Mouse (Mus musculus): Measurements from ENCODE around the gene Ehmt2. TPM values are rescaled to one million over a fixed set of nuclear protein-coding genes. Genes with fewer than 3 reads are reported as not detected.

The Ehmt2 gene
- polyA plus RNA-seq, 1 experiment: 6.4 TPM

DNA sequence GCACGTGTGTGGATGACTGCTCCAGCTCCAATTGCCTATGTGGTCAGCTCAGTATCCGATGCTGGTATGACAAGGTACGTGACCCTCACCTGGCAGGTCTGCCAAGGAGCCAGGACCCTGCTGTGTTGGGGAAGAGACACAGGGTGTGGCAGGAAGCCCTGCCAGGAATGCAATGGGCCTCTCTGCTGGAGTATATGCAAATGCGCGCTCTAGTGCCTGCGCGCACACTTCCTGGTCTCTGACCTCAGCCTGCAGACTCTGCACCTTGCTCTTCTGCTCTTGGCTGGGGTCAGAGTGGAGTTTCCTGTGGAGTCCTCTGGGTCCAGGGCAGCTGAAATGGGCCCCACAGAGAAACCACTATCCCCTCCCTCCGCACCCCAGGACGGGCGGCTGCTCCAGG, 12.7 kb downstream of the Ehmt2 start:
- no peaks in the 10 kb centered on the region for H3K9me3 ChIP-seq (ENCODE audit: control insufficient read depth, low read length)
- peaks cover 77% of the 10 kb centered on the region for H3K36me3 ChIP-seq (ENCODE audit: control insufficient read depth)
- no peak overlapping the region for H3K4me3 ChIP-seq (replicated peaks)
- H3K4me1 ChIP-seq (ENCODE audit: control insufficient read depth): peaks cover 4% of the 10 kb centered on the region
- TF ChIP-seq TAL1 (IDR thresholded peaks at IDR 0.05; ENCODE audit: low read length): no peak
- TF ChIP-seq GATA1 (IDR thresholded peaks at IDR 0.05; ENCODE audit: low read length): no peak
- H3K27me3 ChIP-seq (ENCODE audit: control insufficient read depth): no peaks in the 10 kb centered on the region

DNA sequence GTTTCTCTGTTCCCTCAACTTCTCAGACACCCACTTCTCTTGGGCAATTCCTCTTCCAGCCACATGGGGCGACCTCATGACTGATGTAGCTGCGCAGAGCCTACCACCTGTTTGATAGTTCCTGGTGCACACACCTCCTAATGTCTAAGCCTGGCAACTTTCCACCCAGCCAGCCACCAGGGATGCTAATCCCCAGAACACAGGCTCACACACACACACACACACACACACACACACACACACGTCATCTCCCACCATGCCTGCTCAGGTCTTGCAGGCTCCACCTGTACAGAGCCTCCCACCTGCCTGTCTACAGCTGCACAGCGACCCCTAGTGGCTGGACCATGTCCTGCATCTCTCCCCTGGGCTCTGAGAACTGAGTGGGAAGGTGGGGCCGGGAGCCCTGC, 13.7 kb downstream of the Ehmt2 start:
- Histone ChIP-seq H3K27me3 (ENCODE audit: control insufficient read depth) (no peaks in the 10 kb centered on the region), H3K4me1 (ENCODE audit: control insufficient read depth) (peaks cover 4% of the 10 kb centered on the region), H3K36me3 (ENCODE audit: control insufficient read depth) (peaks cover 67% of the 10 kb centered on the region), H3K4me3 (replicated peaks) (no peak overlapping the region), H3K9me3 (ENCODE audit: control insufficient read depth, low read length) (no peaks in the 10 kb centered on the region)
- TF ChIP-seq TAL1 (IDR thresholded peaks at IDR 0.05; ENCODE audit: low read length) (no peak), GATA1 (IDR thresholded peaks at IDR 0.05; ENCODE audit: low read length) (no peak)

DNA sequence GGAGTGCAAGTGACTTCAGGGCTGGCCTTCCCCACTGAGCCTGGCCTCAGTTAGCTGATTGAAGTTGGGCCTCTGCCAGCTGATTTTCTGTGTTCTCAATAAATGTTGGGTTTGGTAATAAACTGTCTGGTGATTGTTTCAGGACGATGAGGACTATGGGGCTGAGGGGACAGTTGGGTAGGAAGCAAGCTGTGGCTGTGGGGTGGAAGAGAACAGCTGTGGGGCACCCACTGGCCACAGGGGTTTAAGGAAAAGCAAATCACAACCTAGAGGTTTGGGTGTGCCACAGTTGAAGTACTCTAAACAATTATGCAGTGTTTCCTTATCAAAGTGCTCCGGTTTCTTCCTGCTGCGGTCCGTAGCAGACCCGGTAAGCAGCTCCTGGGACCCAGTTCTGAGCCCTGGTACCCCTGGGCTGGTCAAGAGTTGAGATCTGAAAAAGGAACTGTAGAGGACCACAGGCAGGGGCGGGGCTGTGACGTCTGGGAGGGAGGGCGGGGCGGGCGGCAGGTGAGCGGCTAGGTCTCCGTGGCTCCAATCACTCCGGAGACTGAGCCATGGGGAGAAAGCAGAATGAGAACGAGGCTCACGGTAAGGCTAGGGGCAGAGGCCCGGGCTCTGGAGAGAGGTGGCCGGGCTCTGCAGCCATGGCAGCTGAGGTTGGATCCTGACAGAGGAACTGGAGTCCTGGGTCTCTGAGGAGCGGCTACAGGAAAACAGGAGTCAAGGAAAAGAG, 15.8 kb downstream of the Ehmt2 start, which contains the start of gene Slc44a4:
Gene Slc44a4 (plus strand): TSS at position 537 of the 736 bp plus-strand sequence.
- Histone ChIP-seq H3K4me1 (ENCODE audit: control insufficient read depth) (peaks cover 4% of the 10 kb centered on the region), H3K36me3 (ENCODE audit: control insufficient read depth) (peaks cover 46% of the 10 kb centered on the region)

DNA sequence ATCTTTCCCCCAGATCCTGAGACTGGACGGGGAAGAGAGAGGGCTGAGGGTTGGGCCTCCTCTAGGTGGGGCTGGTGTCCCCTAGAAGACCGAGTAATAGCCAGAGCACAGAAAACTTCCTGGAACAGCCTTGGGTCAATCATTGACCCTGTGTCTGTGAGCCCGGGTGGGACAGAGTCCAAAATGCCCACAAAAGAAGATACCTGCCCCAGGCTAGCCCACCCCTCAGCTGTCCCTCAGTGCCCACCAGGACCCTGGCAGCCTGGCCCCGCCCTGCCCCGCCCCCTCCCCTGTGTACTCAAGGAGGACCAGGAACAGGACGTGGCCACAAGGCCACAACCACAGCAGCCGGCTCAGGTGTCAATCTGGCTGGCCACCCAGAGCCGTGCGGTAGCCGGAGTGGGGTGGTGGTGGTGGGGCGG, 17.2 kb downstream of the Ehmt2 start:
- no peak overlapping the region for H3K4me3 ChIP-seq (replicated peaks)
- H3K9me3 ChIP-seq (ENCODE audit: control insufficient read depth, low read length): no peaks in the 10 kb centered on the region
- H3K27me3 ChIP-seq (ENCODE audit: control insufficient read depth): no peaks in the 10 kb centered on the region
- H3K36me3 ChIP-seq (ENCODE audit: control insufficient read depth): peaks cover 34% of the 10 kb centered on the region
- peaks cover 4% of the 10 kb centered on the region for H3K4me1 ChIP-seq (ENCODE audit: control insufficient read depth)
- TF ChIP-seq TAL1 (IDR thresholded peaks at IDR 0.05; ENCODE audit: low read length) (no peak), GATA1 (IDR thresholded peaks at IDR 0.05; ENCODE audit: low read length) (no peak)

More for the DNA sequence above, 15.8 kb downstream of the Ehmt2 start, which contains the start of gene Slc44a4:
- no peak within 1 kb of the TSS for H3K4me3 ChIP-seq (replicated peaks)
- no peak for TF ChIP-seq TAL1 (IDR thresholded peaks at IDR 0.05; ENCODE audit: low read length)
- no peak for TF ChIP-seq GATA1 (IDR thresholded peaks at IDR 0.05; ENCODE audit: low read length)
- H3K9me3 ChIP-seq (ENCODE audit: control insufficient read depth, low read length): no peaks in the 10 kb centered on the region
- H3K27me3 ChIP-seq (ENCODE audit: control insufficient read depth): no peaks in the 10 kb centered on the region

DNA sequence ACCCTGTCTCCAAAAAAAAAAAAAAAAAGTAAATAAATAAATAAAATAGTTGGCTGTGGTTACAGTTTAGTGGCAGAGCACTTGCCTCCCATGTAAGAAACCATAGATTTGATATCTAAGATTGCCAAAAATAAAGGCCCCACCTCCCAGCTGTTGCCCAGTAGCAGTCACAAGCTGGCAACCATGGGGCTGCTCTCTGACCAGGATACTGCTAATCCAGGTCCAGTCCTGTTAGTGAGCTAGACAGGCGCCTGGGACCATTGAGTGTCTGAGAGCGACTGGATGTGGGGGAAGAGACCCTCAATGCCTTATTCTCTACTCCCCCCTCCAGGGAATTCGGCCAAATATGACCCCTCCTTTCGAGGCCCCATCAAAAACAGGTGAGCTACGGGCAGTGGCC, 18.0 kb downstream of the Ehmt2 start:
- Histone ChIP-seq H3K9me3 (ENCODE audit: control insufficient read depth, low read length) (no peaks in the 10 kb centered on the region), H3K27me3 (ENCODE audit: control insufficient read depth) (no peaks in the 10 kb centered on the region), H3K36me3 (ENCODE audit: control insufficient read depth) (peaks cover 25% of the 10 kb centered on the region), H3K4me1 (ENCODE audit: control insufficient read depth) (peaks cover 1% of the 10 kb centered on the region), H3K4me3 (replicated peaks) (no peak overlapping the region)
- TF ChIP-seq TAL1 (IDR thresholded peaks at IDR 0.05; ENCODE audit: low read length) (no peak), GATA1 (IDR thresholded peaks at IDR 0.05; ENCODE audit: low read length) (no peak)

DNA sequence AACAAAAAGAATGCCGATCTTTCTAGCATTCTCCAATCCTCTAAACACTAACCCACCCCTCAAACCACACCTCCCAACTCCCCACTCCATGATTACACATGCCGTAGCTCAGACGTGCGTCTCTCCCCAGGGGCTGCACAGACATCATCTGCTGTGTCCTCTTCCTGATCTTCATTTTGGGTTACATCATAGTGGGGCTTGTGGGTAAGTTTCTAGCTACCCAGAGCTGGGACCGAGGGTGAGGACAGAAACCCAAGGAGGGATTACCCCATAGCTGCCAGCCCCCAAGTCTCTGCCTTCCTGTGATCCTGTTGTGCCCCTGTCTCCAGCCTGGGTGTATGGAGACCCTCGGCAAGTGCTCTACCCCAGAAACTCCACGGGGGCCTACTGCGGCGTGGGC, 18.9 kb downstream of the Ehmt2 start:
- TF ChIP-seq GATA1 (IDR thresholded peaks at IDR 0.05; ENCODE audit: low read length) (no peak), TAL1 (IDR thresholded peaks at IDR 0.05; ENCODE audit: low read length) (no peak)
- Histone ChIP-seq H3K4me1 (ENCODE audit: control insufficient read depth) (peaks cover 1% of the 10 kb centered on the region), H3K27me3 (ENCODE audit: control insufficient read depth) (no peaks in the 10 kb centered on the region), H3K4me3 (replicated peaks) (no peak overlapping the region), H3K36me3 (ENCODE audit: control insufficient read depth) (peaks cover 16% of the 10 kb centered on the region), H3K9me3 (ENCODE audit: control insufficient read depth, low read length) (no peaks in the 10 kb centered on the region)

DNA sequence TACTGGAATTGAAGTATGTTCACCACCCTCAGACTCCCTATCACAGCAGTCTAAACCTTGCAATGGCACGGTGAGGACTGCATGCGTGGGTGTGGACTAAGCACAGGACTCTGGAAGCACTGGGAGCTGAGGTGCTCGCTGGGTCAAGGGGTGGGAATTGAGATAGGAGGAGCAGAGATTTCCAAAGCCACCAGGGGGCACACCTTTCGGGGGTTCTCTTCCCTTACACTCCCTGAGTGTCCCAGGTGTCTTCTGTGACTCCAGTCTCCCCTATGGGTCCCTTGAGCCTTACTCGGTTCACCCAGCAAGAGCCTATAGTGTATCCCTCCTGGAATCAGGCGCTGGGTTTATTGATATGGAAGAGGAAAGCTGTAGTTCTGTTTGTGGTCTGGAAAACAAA, 24.7 kb downstream of the Ehmt2 start:
- Histone ChIP-seq H3K9me3 (ENCODE audit: control insufficient read depth, low read length) (no peaks in the 10 kb centered on the region), H3K36me3 (ENCODE audit: control insufficient read depth) (no peaks in the 10 kb centered on the region), H3K4me3 (replicated peaks) (no peak overlapping the region), H3K27me3 (ENCODE audit: control insufficient read depth) (no peaks in the 10 kb centered on the region), H3K4me1 (ENCODE audit: control insufficient read depth) (no peaks in the 10 kb centered on the region; the same call in 1 of the 2 replicates)
- TF ChIP-seq GATA1 (IDR thresholded peaks at IDR 0.05; ENCODE audit: low read length) (no peak), TAL1 (IDR thresholded peaks at IDR 0.05; ENCODE audit: low read length) (no peak)

DNA sequence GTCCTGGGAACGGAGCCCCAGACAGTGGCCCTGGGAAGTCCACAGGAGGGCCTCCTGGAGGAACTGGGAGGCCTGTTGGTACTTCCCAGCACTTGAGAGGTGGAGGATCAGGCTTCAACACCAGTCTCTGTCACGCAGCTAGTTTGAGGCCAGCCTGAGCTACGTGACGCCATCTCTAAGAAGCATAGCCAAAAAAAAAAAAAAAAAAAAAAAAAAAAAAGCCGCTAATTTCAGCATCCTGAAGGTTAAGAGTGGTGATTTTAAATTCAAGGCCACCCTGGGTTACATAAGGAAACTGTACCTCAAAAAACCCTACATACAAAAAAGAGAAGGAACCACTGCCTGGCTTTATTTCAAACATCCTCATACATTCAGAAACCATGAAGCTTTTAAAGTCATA, 26.0 kb downstream of the Ehmt2 start:
- no peak overlapping the region for H3K4me3 ChIP-seq (replicated peaks)
- no peaks in the 10 kb centered on the region for H3K27me3 ChIP-seq (ENCODE audit: control insufficient read depth)
- TF ChIP-seq GATA1 (IDR thresholded peaks at IDR 0.05; ENCODE audit: low read length) (no peak), TAL1 (IDR thresholded peaks at IDR 0.05; ENCODE audit: low read length) (no peak)
- H3K9me3 ChIP-seq (ENCODE audit: control insufficient read depth, low read length): no peaks in the 10 kb centered on the region
- no peaks in the 10 kb centered on the region for H3K36me3 ChIP-seq (ENCODE audit: control insufficient read depth)
- no peaks in the 10 kb centered on the region; the same call in 1 of the 2 replicates for H3K4me1 ChIP-seq (ENCODE audit: control insufficient read depth)

DNA sequence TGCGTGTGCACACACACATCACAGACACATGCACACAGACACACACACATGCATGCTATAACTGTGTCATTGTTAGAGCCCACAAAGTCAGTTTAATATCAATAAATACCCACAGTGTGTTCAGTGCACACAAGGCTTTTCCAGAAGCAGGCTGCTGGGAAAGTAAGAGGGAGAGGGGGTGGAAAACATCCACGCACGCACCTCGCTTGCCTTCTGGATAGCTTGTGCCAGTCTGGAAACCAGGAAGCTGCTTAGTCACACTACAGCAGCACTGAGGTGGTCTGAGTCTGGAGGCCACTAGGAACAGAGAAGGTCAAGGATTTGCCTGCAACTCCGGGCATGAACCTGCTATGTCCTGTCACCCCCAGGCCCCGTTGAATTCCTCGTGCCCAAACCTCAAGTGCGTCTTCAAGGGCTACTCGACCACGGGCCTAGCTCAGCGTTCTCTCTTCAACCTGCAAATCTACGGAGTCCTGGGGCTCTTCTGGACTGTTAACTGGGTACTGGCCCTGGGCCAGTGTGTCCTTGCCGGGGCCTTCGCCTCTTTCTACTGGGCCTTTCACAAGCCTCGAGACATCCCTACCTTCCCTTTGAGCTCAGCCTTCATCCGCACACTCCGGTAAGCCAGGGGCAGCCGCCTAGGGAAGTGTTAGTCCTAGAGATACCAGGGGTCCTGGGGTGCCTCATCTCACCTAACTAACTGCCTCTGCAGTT, 29.2 kb downstream of the Ehmt2 start:
- no peak overlapping the region for H3K4me3 ChIP-seq (replicated peaks)

More for the DNA sequence above, 29.2 kb downstream of the Ehmt2 start:
- Histone ChIP-seq H3K27me3 (ENCODE audit: control insufficient read depth) (no peaks in the 10 kb centered on the region), H3K36me3 (ENCODE audit: control insufficient read depth) (no peaks in the 10 kb centered on the region), H3K9me3 (ENCODE audit: control insufficient read depth, low read length) (no peaks in the 10 kb centered on the region), H3K4me1 (ENCODE audit: control insufficient read depth) (peaks cover 15% of the 10 kb centered on the region)
- no peak for TF ChIP-seq GATA1 (IDR thresholded peaks at IDR 0.05; ENCODE audit: low read length)
- TF ChIP-seq TAL1 (IDR thresholded peaks at IDR 0.05; ENCODE audit: low read length): no peak

Data from erythroblast, embryonic 14.5 days (primary cell).